Mouse (Mus musculus) liver, postnatal 0 days (tissue): ENCODE results near the gene Ctf1.

Source experiments
- CTCF ChIP-seq: sonication (generic); IDR thresholded peaks from 2 replicates; pipeline ENCODE4 v1.5.1; 2016; ENCODE audit warnings: antibody characterized with exemption, low read depth
- EP300 ChIP-seq: IDR thresholded peaks from 2 replicates; pipeline ENCODE4 v1.6.1; 2016; ENCODE audit warnings: antibody characterized with exemption, low read depth, mild to moderate bottlenecking

DNA sequence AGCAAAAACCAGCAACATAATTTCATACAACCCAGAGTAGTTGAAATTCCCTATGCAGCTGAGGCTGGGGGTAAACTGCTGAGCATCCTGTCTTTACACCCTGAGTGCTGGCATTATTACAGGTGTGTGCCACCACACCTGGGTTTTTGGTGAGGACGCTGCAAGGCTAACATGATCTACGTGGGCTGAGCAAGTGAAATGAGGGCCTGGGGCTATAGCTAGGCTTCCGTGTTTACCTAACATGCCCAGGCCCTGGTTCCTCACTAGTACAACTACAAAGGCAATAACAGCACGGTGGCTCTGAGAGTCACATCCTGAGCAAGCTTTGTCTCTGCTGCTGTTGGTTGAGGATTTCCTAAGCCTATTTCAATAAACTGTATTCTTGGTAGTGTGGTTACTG is 34.9 kb upstream of the Ctf1 start:
- no peak for TF ChIP-seq EP300
- TF ChIP-seq CTCF = no peak
